Mouse (Mus musculus) spleen, adult 2 months (tissue): ENCODE measurements around the gene Gm42906. TPM values are rescaled to one million over a fixed set of nuclear protein-coding genes. Genes with fewer than 3 reads are reported as not detected.

Experiments used
- DNase-seq, 2 experiments: peaks; one replicate each; pipeline versions ENCODE4 v3.0.0 to v3.0.0-alpha.2; 2012 to 2021; ENCODE audit warnings: low spot score in 2 of 2, low read depth in 1 of 2
- H3K27ac ChIP-seq: fragments of 200-500 bp; 2 replicates; pipeline ENCODE4 v1.5.1; 2012; ENCODE audit warnings: low read length, inconsistent platforms; ENCODE audit not compliant: insufficient read depth
- H3K27me3 ChIP-seq: fragments of 200-500 bp; 2 replicates; pipeline ENCODE4 v1.6.1; 2012; ENCODE audit warnings: mild to moderate bottlenecking, moderate library complexity, low read length, inconsistent platforms; ENCODE audit not compliant: control insufficient read depth, insufficient read depth
- H3K36me3 ChIP-seq: fragments of 200-500 bp; 2 replicates; pipeline ENCODE4 v1.6.1; 2012; ENCODE audit warnings: mild to moderate bottlenecking, low read length, inconsistent platforms; ENCODE audit not compliant: control insufficient read depth, insufficient read depth
- H3K4me1 ChIP-seq: fragments of 200-500 bp; 2 replicates; pipeline ENCODE4 v1.6.1; 2011; ENCODE audit warnings: inconsistent platforms; ENCODE audit not compliant: control insufficient read depth, insufficient read depth, insufficient read length
- H3K4me3 ChIP-seq: fragments of 200-500 bp; 2 replicates; pipeline ENCODE4 v1.5.1; 2011; ENCODE audit warnings: mild to moderate bottlenecking, inconsistent platforms; ENCODE audit not compliant: insufficient read depth, insufficient read length; ENCODE audit errors: extremely low read depth
- CTCF ChIP-seq: fragments of 200-500 bp; IDR thresholded peaks from 2 replicates; pipeline ENCODE4 v1.5.1; 2011; ENCODE audit warnings: mild to moderate bottlenecking, inconsistent platforms; ENCODE audit not compliant: insufficient read depth, insufficient read length, insufficient replicate concordance; ENCODE audit errors: extremely low read depth
- POLR2A ChIP-seq: fragments of 200-500 bp; IDR thresholded peaks from 2 replicates; pipeline ENCODE4 v1.6.1; 2011; ENCODE audit warnings: low read depth, low read length, inconsistent platforms
- WGBS: fragments of 180-500 bp; shearing (Covaris S2); methylation state at CpG from one replicate; pipeline ENCODE4 v1.1.7; 2018; 5-methylcytosine and 5-hydroxymethylcytosine counted together
- polyA plus RNA-seq: library from polyadenylated mRNA; depleted of rRNA; stranded (reverse); fragments of >200 nt; gene quantifications from 2 replicates; pipeline ENCODE4 v1.2.3, GENCODE M21; 2012; rRNA removed

The Gm42906 gene
- polyA plus RNA-seq, 1 experiment = not detected

DNA sequence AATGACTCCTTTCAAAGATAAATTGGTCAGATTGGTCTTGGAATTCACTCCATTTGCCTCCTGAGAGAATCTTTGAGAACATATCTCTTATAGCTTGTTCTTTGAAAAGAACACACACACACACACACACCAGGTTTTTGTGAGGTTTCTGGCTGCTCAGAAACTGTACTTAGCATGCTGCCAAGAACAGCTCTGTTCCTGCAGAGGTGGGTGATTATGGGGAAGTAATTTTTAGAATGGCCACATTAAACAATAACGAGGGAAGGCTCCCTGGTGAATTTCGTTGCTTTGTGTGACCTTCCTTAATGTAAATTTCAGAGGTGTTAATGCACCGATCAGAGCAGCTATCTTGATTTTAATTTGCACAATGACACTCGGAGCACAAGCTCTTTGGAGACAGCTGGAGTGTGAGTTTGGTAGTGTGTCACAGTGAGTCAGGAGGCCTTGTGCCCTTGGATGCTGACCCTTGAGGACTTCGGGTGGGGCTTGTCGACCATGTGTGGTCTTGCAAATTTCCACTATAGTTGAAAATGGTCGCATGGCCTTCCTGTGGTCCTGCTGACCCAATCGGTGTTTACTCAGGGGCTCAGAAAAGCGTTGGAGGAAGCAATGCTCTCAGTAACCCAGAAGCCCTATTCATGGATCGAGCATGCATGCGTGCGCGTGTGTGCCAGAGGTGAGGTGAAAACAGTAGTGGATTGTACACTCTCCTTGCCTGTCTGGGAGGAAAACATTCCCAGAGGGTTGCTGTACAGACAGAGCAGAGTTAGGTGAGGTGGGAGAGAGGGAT, 407.7 kb downstream of the Gm42906 start:
- no peak for TF ChIP-seq POLR2A
- no peak for DNase-seq
- no peaks in the 10 kb centered on the region for H3K36me3 ChIP-seq
- WGBS = 72% methylated on average over 13 of the region's 13 CpGs
- H3K27me3 ChIP-seq = no peaks in the 10 kb centered on the region
- no peaks in the 10 kb centered on the region for H3K4me1 ChIP-seq
- H3K27ac ChIP-seq = no peak overlapping the region
- H3K4me3 ChIP-seq = no peak overlapping the region

GRCm38 (mm10) chr5:151018959-151019358, 409.0 kb downstream of the Gm42906 start:
- 80% methylated on average over 5 of the region's 5 CpGs for whole genome bisulfite sequencing
- Histone ChIP-seq H3K4me1 (no peaks in the 10 kb centered on the region), H3K36me3 (no peaks in the 10 kb centered on the region), H3K27me3 (no peaks in the 10 kb centered on the region), H3K27ac (no peak overlapping the region), H3K4me3 (no peak overlapping the region)
- no peak for TF ChIP-seq POLR2A
- TF ChIP-seq CTCF = no peak
- DNase-seq = no peak

GRCm38 (mm10) chr5:151018450-151018849, 409.5 kb downstream of the Gm42906 start:
- TF ChIP-seq POLR2A (no peak), CTCF (no peak)
- no peaks in the 10 kb centered on the region for H3K36me3 ChIP-seq
- no peaks in the 10 kb centered on the region for H3K27me3 ChIP-seq
- DNase-seq = no peak
- WGBS = 84% methylated on average over 5 of the region's 5 CpGs
- H3K4me3 ChIP-seq = no peak overlapping the region
- no peaks in the 10 kb centered on the region for H3K4me1 ChIP-seq
- H3K27ac ChIP-seq = no peak overlapping the region

Other genes with a start within 250 kb of the Gm42906 start
- 1.4 TPM in 2 replicates for gene Stard13, start 194.3 kb downstream of the Gm42906 start, polyA plus RNA-seq
- not detected in 2 replicates for gene Vmn2r18, start 177.9 kb upstream of the Gm42906 start, polyA plus RNA-seq
- 5.7 and 6.8 TPM in 2 replicates for gene Rfc3, start 223.1 kb upstream of the Gm42906 start, polyA plus RNA-seq